Mouse (Mus musculus): ENCODE results near the gene Edem2. TPM values are rescaled to one million over a fixed set of nuclear protein-coding genes. Genes with fewer than 3 reads are reported as not detected.
A peak's percentile ranks its signal among the peaks of the same experiment; 100 is the strongest.

Edem2 gene
- polyA plus RNA-seq (2014; fragmentation: Nextera tagmentation; extraction: Ambion mirVana) = 34.0 and 35.2 TPM in 2 replicates

- H3K27me3 ChIP-seq (replicated peaks; ENCODE audit: control insufficient read depth, insufficient read depth, low read length) = no peaks in the 10 kb centered on the region
- H3K4me2 ChIP-seq (ENCODE audit: low read depth, low read length) = peak within 1 kb of the TSS; percentile 96
- H3K4me1 ChIP-seq (ENCODE audit: control insufficient read depth, insufficient read depth, low read length) = peaks cover 7% of the 10 kb centered on the region
- H3K4me3 ChIP-seq (ENCODE audit: low read depth, low read length) = peak within 1 kb of the TSS; percentile 77
- peak; percentile 96 for DNase-seq (ENCODE audit: low spot score)
- H3K9ac ChIP-seq (ENCODE audit: low read depth, low read length) = peak within 1 kb of the TSS; percentile 72
- WGBS = under 1% methylated on average over 24 of the region's 33 CpGs
- peak; percentile 96 for ATAC-seq (ENCODE audit: low read depth)
- no peak within 1 kb of the TSS for H3K27ac ChIP-seq (replicated peaks; ENCODE audit: low read depth, low read length)
- no peaks in the 10 kb centered on the region for H3K9me3 ChIP-seq (ENCODE audit: control insufficient read depth, low read length)
- no peaks in the 10 kb centered on the region for H3K36me3 ChIP-seq (ENCODE audit: control insufficient read depth, insufficient read depth, low read length)
Observed at GRCm38 (mm10) chr2:155729158-155729645, at the start of gene Edem2. Gene Edem2 (minus strand): TSS chr2:155729475.

DNA sequence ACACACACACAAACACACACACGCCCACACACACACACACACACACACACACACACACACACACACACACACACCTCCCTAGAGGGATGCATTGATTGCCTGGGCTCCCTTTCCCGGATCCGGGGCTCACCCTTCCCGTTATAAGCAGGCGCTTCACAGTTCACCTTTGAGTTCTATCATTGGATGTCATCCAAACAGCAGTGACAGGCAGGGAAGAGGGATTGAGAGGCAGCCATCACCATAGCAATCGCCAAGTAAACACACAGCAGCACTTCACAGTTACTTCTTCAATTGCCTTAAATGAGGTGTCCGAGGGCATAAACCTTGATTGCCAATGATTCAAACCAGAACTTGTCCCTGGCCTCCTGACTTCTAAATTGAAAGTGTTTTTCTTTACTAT lies 49.8 kb upstream of the Edem2 start:
- no peaks in the 10 kb centered on the region for H3K4me1 ChIP-seq (ENCODE audit: control insufficient read depth, insufficient read depth, low read length)
- 58% methylated on average over 7 of the region's 7 CpGs for WGBS

DNA sequence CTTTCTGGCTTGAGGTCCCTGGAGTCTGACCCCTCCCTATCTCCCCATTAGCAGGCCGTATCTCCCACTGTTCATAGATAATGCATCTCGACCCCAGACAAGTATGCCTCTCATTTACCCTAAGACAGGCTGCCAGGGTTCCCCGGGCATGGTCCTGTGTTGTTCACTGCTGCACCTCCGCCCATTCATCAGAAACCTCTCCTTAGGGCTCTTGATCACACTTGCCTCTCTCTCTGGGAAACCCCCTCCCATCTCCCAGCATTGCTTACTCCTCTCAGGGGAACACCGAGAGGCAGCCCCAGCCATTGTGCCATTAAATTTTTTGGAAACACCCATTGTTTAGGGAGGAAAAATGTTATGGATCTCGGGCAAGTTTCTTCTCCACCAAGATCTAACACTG lies 48.7 kb upstream of the Edem2 start:
- Histone ChIP-seq H3K9ac (ENCODE audit: low read depth, low read length) (no peak overlapping the region), H3K4me1 (ENCODE audit: control insufficient read depth, insufficient read depth, low read length) (no peaks in the 10 kb centered on the region), H3K4me2 (ENCODE audit: low read depth, low read length) (no peak overlapping the region), H3K4me3 (ENCODE audit: low read depth, low read length) (no peak overlapping the region), H3K27ac (replicated peaks; ENCODE audit: low read depth, low read length) (no peak overlapping the region), H3K27me3 (replicated peaks; ENCODE audit: control insufficient read depth, insufficient read depth, low read length) (peaks cover 48% of the 10 kb centered on the region), H3K36me3 (ENCODE audit: control insufficient read depth, insufficient read depth, low read length) (no peaks in the 10 kb centered on the region), H3K9me3 (ENCODE audit: control insufficient read depth, low read length) (no peaks in the 10 kb centered on the region)
- DNase-seq (ENCODE audit: low spot score) = no peak
- WGBS = 63% methylated on average over 6 of the region's 6 CpGs
- no peak for ATAC-seq (ENCODE audit: low read depth)

More for the DNA sequence above, 49.8 kb upstream of the Edem2 start:
- no peak for DNase-seq (ENCODE audit: low spot score)
- H3K9ac ChIP-seq (ENCODE audit: low read depth, low read length) = no peak overlapping the region
- H3K27ac ChIP-seq (replicated peaks; ENCODE audit: low read depth, low read length) = no peak overlapping the region
- peaks cover 38% of the 10 kb centered on the region for H3K27me3 ChIP-seq (replicated peaks; ENCODE audit: control insufficient read depth, insufficient read depth, low read length)
- no peaks in the 10 kb centered on the region for H3K9me3 ChIP-seq (ENCODE audit: control insufficient read depth, low read length)
- H3K4me3 ChIP-seq (ENCODE audit: low read depth, low read length) = no peak overlapping the region
- no peak for ATAC-seq (ENCODE audit: low read depth)
- H3K4me2 ChIP-seq (ENCODE audit: low read depth, low read length) = no peak overlapping the region
- no peaks in the 10 kb centered on the region for H3K36me3 ChIP-seq (ENCODE audit: control insufficient read depth, insufficient read depth, low read length)

GRCm38 (mm10) chr2:155777688-155777985 lies 48.4 kb upstream of the Edem2 start:
- no peak for DNase-seq (ENCODE audit: low spot score)
- H3K27ac ChIP-seq (replicated peaks; ENCODE audit: low read depth, low read length) = no peak overlapping the region

GRCm38 (mm10) chr2:155776824-155777687 lies 47.8 kb upstream of the Edem2 start:
- 62% methylated on average over 10 of the region's 10 CpGs for WGBS
- H3K4me1 ChIP-seq (ENCODE audit: control insufficient read depth, insufficient read depth, low read length) = no peaks in the 10 kb centered on the region
- no peak for ATAC-seq (ENCODE audit: low read depth)
- no peaks in the 10 kb centered on the region for H3K9me3 ChIP-seq (ENCODE audit: control insufficient read depth, low read length)
- no peak overlapping the region for H3K4me3 ChIP-seq (ENCODE audit: low read depth, low read length)
- no peak overlapping the region for H3K9ac ChIP-seq (ENCODE audit: low read depth, low read length)
- no peak overlapping the region for H3K4me2 ChIP-seq (ENCODE audit: low read depth, low read length)
- H3K36me3 ChIP-seq (ENCODE audit: control insufficient read depth, insufficient read depth, low read length) = no peaks in the 10 kb centered on the region
- DNase-seq (ENCODE audit: low spot score) = no peak
- no peak overlapping the region for H3K27ac ChIP-seq (replicated peaks; ENCODE audit: low read depth, low read length)
- peaks cover 52% of the 10 kb centered on the region for H3K27me3 ChIP-seq (replicated peaks; ENCODE audit: control insufficient read depth, insufficient read depth, low read length)

More at GRCm38 (mm10) chr2:155777688-155777985, 48.4 kb upstream of the Edem2 start:
- Histone ChIP-seq H3K36me3 (ENCODE audit: control insufficient read depth, insufficient read depth, low read length) (no peaks in the 10 kb centered on the region), H3K4me1 (ENCODE audit: control insufficient read depth, insufficient read depth, low read length) (no peaks in the 10 kb centered on the region), H3K27me3 (replicated peaks; ENCODE audit: control insufficient read depth, insufficient read depth, low read length) (peaks cover 52% of the 10 kb centered on the region), H3K4me2 (ENCODE audit: low read depth, low read length) (no peak overlapping the region), H3K9ac (ENCODE audit: low read depth, low read length) (no peak overlapping the region), H3K4me3 (ENCODE audit: low read depth, low read length) (no peak overlapping the region), H3K9me3 (ENCODE audit: control insufficient read depth, low read length) (no peaks in the 10 kb centered on the region)
- no peak for ATAC-seq (ENCODE audit: low read depth)
- 68% methylated on average over 4 of the region's 4 CpGs for WGBS

DNA sequence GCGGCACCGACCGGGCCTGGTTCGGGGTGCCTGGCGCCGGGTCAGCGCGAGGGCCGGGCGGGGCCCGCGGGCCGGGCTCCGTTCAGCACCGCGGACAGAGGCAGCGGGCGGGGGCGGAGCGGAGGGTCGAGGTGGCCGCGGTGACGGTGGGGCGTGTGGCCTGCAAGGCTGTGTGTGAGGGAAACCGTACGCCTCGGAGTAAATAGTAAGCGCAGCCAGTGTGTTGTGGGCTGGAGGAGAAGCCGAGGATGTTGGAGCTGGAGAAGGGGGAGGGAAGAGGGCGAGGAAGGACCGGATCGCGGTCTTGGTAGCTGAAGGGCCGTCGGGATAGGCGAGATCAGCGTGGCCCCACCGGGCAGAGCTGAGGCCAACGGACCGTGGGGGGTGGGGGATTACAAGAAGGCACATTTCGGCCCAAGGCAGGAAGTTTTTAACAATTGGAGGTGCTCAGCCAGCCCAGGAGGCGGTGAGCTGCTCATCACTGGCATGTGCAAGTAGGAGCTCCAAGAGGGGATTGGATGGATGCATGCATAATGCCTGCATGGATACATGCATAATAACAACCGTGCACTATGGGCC lies 46.5 kb upstream of the Edem2 start:
- Histone ChIP-seq H3K9me3 (ENCODE audit: control insufficient read depth, low read length) (no peaks in the 10 kb centered on the region), H3K36me3 (ENCODE audit: control insufficient read depth, insufficient read depth, low read length) (no peaks in the 10 kb centered on the region), H3K4me3 (ENCODE audit: low read depth, low read length) (peak overlapping the region; percentile 46), H3K4me2 (ENCODE audit: low read depth, low read length) (peak overlapping the region; percentile 95), H3K27ac (replicated peaks; ENCODE audit: low read depth, low read length) (no peak overlapping the region), H3K9ac (ENCODE audit: low read depth, low read length) (no peak overlapping the region; the same call in 1 of the 2 replicates), H3K4me1 (ENCODE audit: control insufficient read depth, insufficient read depth, low read length) (no peaks in the 10 kb centered on the region), H3K27me3 (replicated peaks; ENCODE audit: control insufficient read depth, insufficient read depth, low read length) (peaks cover 52% of the 10 kb centered on the region)
- WGBS = 1% methylated on average over 32 of the region's 44 CpGs
- DNase-seq (ENCODE audit: low spot score) (peak; percentile 55), ATAC-seq (ENCODE audit: low read depth) (peak; percentile 84)

DNA sequence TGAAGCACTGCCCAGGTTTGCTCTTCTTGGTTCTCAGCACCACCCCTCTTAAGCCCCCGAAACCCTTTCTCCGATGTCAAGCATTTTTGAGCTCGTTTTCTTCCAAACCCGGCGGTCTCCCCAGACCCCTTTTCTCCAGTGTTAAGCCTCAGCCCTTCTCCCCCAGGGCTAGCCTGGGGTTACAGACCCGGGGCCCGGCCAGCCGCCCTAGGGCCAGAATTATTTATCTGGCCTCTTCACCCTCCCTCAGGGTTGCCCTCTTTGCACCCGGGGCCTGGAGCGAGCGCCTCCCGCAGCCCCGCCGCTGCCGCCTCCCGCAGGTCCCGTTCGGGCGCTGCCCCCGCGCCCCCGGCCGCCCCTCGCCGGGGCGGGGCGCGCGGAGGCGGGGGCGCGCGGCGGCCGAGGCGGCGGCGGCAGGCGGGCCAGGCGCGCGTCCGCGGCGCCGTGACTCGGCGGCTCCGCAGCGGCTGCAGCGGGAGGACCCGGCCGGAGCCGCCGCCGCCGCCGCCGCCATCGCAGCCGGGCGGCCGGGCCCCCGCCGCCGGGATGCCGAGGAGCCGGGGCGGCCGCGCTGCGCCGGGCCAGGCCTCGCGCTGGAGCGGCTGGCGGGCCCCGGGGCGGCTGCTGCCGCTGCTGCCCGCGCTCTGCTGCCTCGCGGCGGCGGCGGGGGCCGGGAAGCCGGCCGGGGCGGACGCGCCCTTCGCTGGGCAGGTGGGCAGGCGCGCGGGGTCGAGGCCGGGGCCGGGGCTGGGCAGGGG lies 45.8 kb upstream of the Edem2 start, which contains the start of gene Mmp24:
Gene Mmp24, plus strand, starts transcription at position 416 of the 758 bp plus-strand sequence.
- Histone ChIP-seq H3K4me1 (ENCODE audit: control insufficient read depth, insufficient read depth, low read length) (no peaks in the 10 kb centered on the region), H3K9me3 (ENCODE audit: control insufficient read depth, low read length) (no peaks in the 10 kb centered on the region), H3K9ac (ENCODE audit: low read depth, low read length) (no peak within 1 kb of the TSS; the same call in 1 of the 2 replicates), H3K4me2 (ENCODE audit: low read depth, low read length) (peak within 1 kb of the TSS; percentile 95), H3K36me3 (ENCODE audit: control insufficient read depth, insufficient read depth, low read length) (no peaks in the 10 kb centered on the region), H3K4me3 (ENCODE audit: low read depth, low read length) (peak within 1 kb of the TSS; percentile 46), H3K27me3 (replicated peaks; ENCODE audit: control insufficient read depth, insufficient read depth, low read length) (peaks cover 52% of the 10 kb centered on the region), H3K27ac (replicated peaks; ENCODE audit: low read depth, low read length) (no peak within 1 kb of the TSS)
- peak; percentile 47; the same call in 1 of the 2 replicates for ATAC-seq (ENCODE audit: low read depth)
- 4% methylated on average over 24 of the region's 100 CpGs for WGBS
- DNase-seq (ENCODE audit: low spot score) = no peak

GRCm38 (mm10) chr2:155774261-155774926 lies 45.1 kb upstream of the Edem2 start:
- Histone ChIP-seq H3K36me3 (ENCODE audit: control insufficient read depth, insufficient read depth, low read length) (no peaks in the 10 kb centered on the region), H3K4me1 (ENCODE audit: control insufficient read depth, insufficient read depth, low read length) (no peaks in the 10 kb centered on the region), H3K9ac (ENCODE audit: low read depth, low read length) (no peak overlapping the region), H3K27me3 (replicated peaks; ENCODE audit: control insufficient read depth, insufficient read depth, low read length) (peaks cover 52% of the 10 kb centered on the region), H3K9me3 (ENCODE audit: control insufficient read depth, low read length) (no peaks in the 10 kb centered on the region), H3K4me2 (ENCODE audit: low read depth, low read length) (peak overlapping the region; percentile 95), H3K27ac (replicated peaks; ENCODE audit: low read depth, low read length) (no peak overlapping the region), H3K4me3 (ENCODE audit: low read depth, low read length) (peak overlapping the region; percentile 38; the same call in 1 of the 2 replicates)
- 54% methylated on average over 11 of the region's 11 CpGs for WGBS
- no peak for ATAC-seq (ENCODE audit: low read depth)
- no peak for DNase-seq (ENCODE audit: low spot score)

All from embryonic facial prominence, embryonic 14.5 days (tissue).